7 mouse cellular contexts compared by ENCODE assay signal in the genomic region with DNA sequence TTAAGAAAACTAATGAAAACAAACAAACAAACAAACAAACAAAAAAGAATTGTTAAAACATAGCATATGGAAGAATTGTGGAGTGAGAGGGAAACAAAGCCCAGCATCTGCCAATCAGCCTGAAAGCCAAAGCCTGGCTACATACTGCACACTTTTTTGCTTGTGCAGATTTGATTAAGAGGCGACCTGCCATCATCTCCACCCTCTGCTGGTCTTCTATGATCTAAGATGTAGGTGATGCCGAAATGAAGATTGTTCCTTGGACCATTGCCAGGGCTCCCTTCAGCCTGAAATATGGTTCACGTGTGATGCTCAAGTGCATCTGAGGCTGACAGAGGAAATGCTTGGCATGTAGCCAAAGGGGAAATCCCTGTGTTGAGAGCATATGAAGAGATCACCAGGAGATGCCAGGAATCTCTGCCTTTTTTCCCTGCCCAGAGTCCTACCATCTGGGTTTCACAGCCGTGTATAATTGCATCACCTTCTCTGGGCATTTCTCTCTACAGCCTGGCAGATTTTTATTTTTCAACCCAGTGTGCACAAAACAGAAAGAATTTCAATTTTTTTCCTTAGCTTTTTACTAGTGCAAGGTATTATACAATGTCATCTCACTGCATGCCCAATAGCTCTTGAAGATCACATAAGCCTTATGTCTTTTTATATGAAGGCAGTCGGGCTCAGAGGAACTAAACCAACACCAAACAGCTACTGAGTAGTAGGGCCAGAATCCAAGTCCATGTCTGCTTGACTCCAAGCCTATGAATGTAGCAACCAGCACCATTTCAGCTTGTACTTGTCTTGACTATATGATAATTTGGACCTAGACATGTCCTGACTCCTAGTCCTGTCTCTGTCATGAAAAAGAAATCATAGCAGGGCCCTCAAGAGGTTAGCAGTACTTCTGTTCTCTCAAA. TPM values are rescaled to one million over a fixed set of nuclear protein-coding genes. Genes with fewer than 3 reads are reported as not detected.
DNase-seq lines count a peak whose midpoint lies in the region; ATAC-seq and TF ChIP-seq lines count a peak whose summit lies in the region.

No protein-coding gene starts in this region.

- 0 out of 2 replicates have a peak, but pooled peaks cover 3% of the 10 kb centered on the region for H3K27me3 ChIP-seq in hindbrain, embryonic 15.5 days
- no peaks in the 10 kb centered on the region for H3K27me3 ChIP-seq in hindbrain, embryonic 11.5 days (ENCODE audit: control insufficient read depth, insufficient read depth, low read length)
- H3K27me3 ChIP-seq in MEL (ENCODE audit: control insufficient read depth in 1 of 2, insufficient read depth in 2 of 2, low read length in 2 of 2), result peaks cover 2 to 7% of the 10 kb centered on the region in 2 experiments

- H3K79me2 ChIP-seq in MEL (ENCODE audit: control insufficient read depth, insufficient read depth, low read length, poor library complexity), result no peaks in the 10 kb centered on the region

- no peaks in the 10 kb centered on the region for H3K36me3 ChIP-seq in hindbrain, embryonic 15.5 days
- H3K36me3 ChIP-seq in hindbrain, embryonic 11.5 days (ENCODE audit: control insufficient read depth, insufficient read depth, low read length), result no peaks in the 10 kb centered on the region
- H3K36me3 ChIP-seq in MEL (ENCODE audit: control insufficient read depth in 1 of 2, insufficient read depth in 2 of 2, low read length in 2 of 2), result no peaks in the 10 kb centered on the region

- DNase-seq in hindbrain, embryonic 11.5 days (ENCODE audit: low spot score), result no peak
- DNase-seq in MEL (ENCODE audit: low read depth, low spot score), result peak; percentile 16
- DNase-seq in brain, adult 2 months (ENCODE audit: low read depth, low spot score), result peak; percentile 80
- peak; percentile 33 for DNase-seq in layer of hippocampus, adult 9-11 months
- DNase-seq in spleen, adult 18-20 months, result no peak
- DNase-seq in left cerebral cortex, adult 9 months (ENCODE audit: low spot score in 2 of 2), result no peak

- no peak for TF ChIP-seq RAD21 in MEL (IDR thresholded peaks at IDR 0.05; ENCODE audit: low read depth, low read length)

- ATAC-seq in hindbrain, embryonic 15.5 days (ENCODE audit: low FRiP score, low read depth), result peak; percentile 74
- no peak for ATAC-seq in hindbrain, embryonic 11.5 days (ENCODE audit: low FRiP score)

- no peak for TF ChIP-seq POLR2A in MEL (IDR thresholded peaks at IDR 0.05; ENCODE audit: control insufficient read depth in 1 of 2, insufficient read depth in 1 of 2, low read depth in 1 of 2, low read length in 2 of 2, poor library complexity in 1 of 2)

- H3K9me3 ChIP-seq in hindbrain, embryonic 15.5 days, result no peaks in the 10 kb centered on the region
- no peaks in the 10 kb centered on the region for H3K9me3 ChIP-seq in hindbrain, embryonic 11.5 days (ENCODE audit: control insufficient read depth, low read length)
- H3K9me3 ChIP-seq in MEL (replicated peaks; ENCODE audit: insufficient read depth, low read length), result no peaks in the 10 kb centered on the region

- no peak for TF ChIP-seq CTCF in MEL (IDR thresholded peaks at IDR 0.05 in 2 of 3, conservative IDR thresholded peaks at IDR 0.05 in 1 of 3; ENCODE audit: control insufficient read depth in 1 of 3, insufficient read depth in 1 of 3, low read depth in 2 of 3, low read length in 3 of 3, poor library complexity in 1 of 3, severe bottlenecking in 1 of 3)

- no peak overlapping the region for H3K4me2 ChIP-seq in hindbrain, embryonic 15.5 days
- H3K4me2 ChIP-seq in hindbrain, embryonic 11.5 days (replicated peaks; ENCODE audit: low read depth, low read length), result no peak overlapping the region

- TF ChIP-seq EP300 in MEL (IDR thresholded peaks at IDR 0.05; ENCODE audit: low read depth in 1 of 2, low read length in 2 of 2), result no peak

- WGBS in hindbrain, embryonic 15.5 days, result 42% methylated on average over 5 of the region's 5 CpGs
- 74% methylated on average over 5 of the region's 5 CpGs for WGBS in hindbrain, embryonic 11.5 days

- no peak overlapping the region for H3K27ac ChIP-seq in hindbrain, embryonic 15.5 days (replicated peaks)
- no peak overlapping the region for H3K27ac ChIP-seq in hindbrain, embryonic 11.5 days (ENCODE audit: low read depth, low read length)
- H3K27ac ChIP-seq in MEL (ENCODE audit: control insufficient read depth, low read depth, low read length), result no peak overlapping the region

- peaks cover 13% of the 10 kb centered on the region for H3K4me1 ChIP-seq in hindbrain, embryonic 15.5 days (replicated peaks)
- H3K4me1 ChIP-seq in hindbrain, embryonic 11.5 days (replicated peaks; ENCODE audit: control insufficient read depth, insufficient read depth, low read length), result no peaks in the 10 kb centered on the region
- no peaks in the 10 kb centered on the region for H3K4me1 ChIP-seq in MEL (ENCODE audit: control insufficient read depth in 1 of 2, insufficient read depth in 2 of 2, low read length in 2 of 2)

- no peak overlapping the region for H3K4me3 ChIP-seq in hindbrain, embryonic 15.5 days
- H3K4me3 ChIP-seq in hindbrain, embryonic 11.5 days (ENCODE audit: low read depth, low read length), result no peak overlapping the region
- H3K4me3 ChIP-seq in MEL (ENCODE audit: control insufficient read depth in 1 of 2, insufficient read depth in 1 of 2, low read depth in 2 of 2, low read length in 2 of 2), result no peak overlapping the region

- no peak overlapping the region for H3K9ac ChIP-seq in hindbrain, embryonic 15.5 days
- no peak overlapping the region for H3K9ac ChIP-seq in hindbrain, embryonic 11.5 days (ENCODE audit: low read depth, low read length)
- no peak overlapping the region for H3K9ac ChIP-seq in MEL (ENCODE audit: control insufficient read depth, low read depth, low read length, poor library complexity, severe bottlenecking)

TF ChIP-seq in MEL, 35 proteins besides CTCF, POLR2A, EP300 and RAD21:
- TF ChIP-seq MAFK (IDR thresholded peaks at IDR 0.05; ENCODE audit: borderline replicate concordance, low read depth, low read length) (no peak), ELF1 (IDR thresholded peaks at IDR 0.05; ENCODE audit: low read depth, low read length) (no peak), POLR2AphosphoS5 (IDR thresholded peaks at IDR 0.05; ENCODE audit: borderline replicate concordance, low read depth, low read length) (no peak), RCOR1 (IDR thresholded peaks at IDR 0.05; ENCODE audit: low read depth, low read length) (no peak)

RNA-seq across cellular contexts. Expression of a gene that starts 2.0 kb away (rescaled TPM):
- polyA plus RNA-seq in hindbrain, embryonic 15.5 days (2015; fragmentation: Nextera tagmentation; extraction: Ambion mirVana), result not detected in 2 replicates
- not detected in 2 replicates for polyA plus RNA-seq in hindbrain, embryonic 11.5 days (2014; fragmentation: Nextera tagmentation; extraction: Ambion mirVana)
- total RNA-seq in MEL (2012; rRNA removed), result not detected in 2 replicates
- polyA plus RNA-seq in MEL (2012; ENCODE audit: insufficient read depth in 1 of 2, insufficient read length in 2 of 2, low read depth in 1 of 2, low replicate concordance in 2 of 2, missing spikeins in 1 of 2), result not detected

Comparison
In these comparisons a context has a peak if more than half of its experiments do, and no peak if none do; other contexts are left out.
1. DNase-seq: peak in MEL (single experiment), brain, adult 2 months (single experiment) and layer of hippocampus, adult 9-11 months (single experiment); none in hindbrain, embryonic 11.5 days (single experiment), spleen, adult 18-20 months (0 of 2) and left cerebral cortex, adult 9 months (0 of 2).